Mouse (Mus musculus) stomach, adult 2 months (tissue): ENCODE measurements around the gene Rbm31y. TPM values are rescaled to one million over a fixed set of nuclear protein-coding genes. Genes with fewer than 3 reads are reported as not detected.

Experiments
- polyA plus RNA-seq: library from polyadenylated mRNA; depleted of rRNA; stranded (reverse); fragments of >200 nt; gene quantifications from 2 replicates; pipeline ENCODE4 v1.2.3, GENCODE M21; 2012; rRNA removed

Rbm31y gene
- polyA plus RNA-seq: not detected in 2 replicates

GRCm38 (mm10) chrY:17400461-17400860 is at the start of gene Rbm31y:
Rbm31y (plus strand) TSS chrY:17400761.

